Mouse (Mus musculus): ENCODE measurements around the gene Mfsd7a. TPM values are rescaled to one million over a fixed set of nuclear protein-coding genes. Genes with fewer than 3 reads are reported as not detected.

Mfsd7a gene
- polyA plus RNA-seq, 1 experiment from 2014 or later, result 0.70 TPM

GRCm38 (mm10) chr5:108460461-108460860, 11.8 kb upstream of the Mfsd7a start:
- WGBS, result 41% methylated on average over 6 of the region's 6 CpGs
- Histone ChIP-seq H3K36me3 (no peaks in the 10 kb centered on the region), H3K4me3 (replicated peaks) (peak overlapping the region; percentile 91), H3K9ac (peak overlapping the region; percentile 99), H3K27ac (no peak overlapping the region), H3K9me3 (replicated peaks) (no peaks in the 10 kb centered on the region), H3K27me3 (peaks cover 12% of the 10 kb centered on the region; the same call in 1 of the 2 replicates), H3K4me2 (peak overlapping the region; percentile 89), H3K4me1 (peaks cover 32% of the 10 kb centered on the region)
- 0 out of 2 replicates have a peak, but pooled peaks have one; percentile 0 for ATAC-seq (replicated peaks; ENCODE audit: low FRiP score)

GRCm38 (mm10) chr5:108458706-108459105, 10.0 kb upstream of the Mfsd7a start:
- 81% methylated on average over 2 of the region's 2 CpGs for WGBS
- H3K9ac ChIP-seq, result no peak overlapping the region
- no peak overlapping the region for H3K4me3 ChIP-seq (replicated peaks)
- no peaks in the 10 kb centered on the region for H3K9me3 ChIP-seq (replicated peaks)
- no peak overlapping the region for H3K4me2 ChIP-seq
- H3K27me3 ChIP-seq, result peaks cover 12% of the 10 kb centered on the region; the same call in 1 of the 2 replicates
- H3K27ac ChIP-seq, result no peak overlapping the region
- H3K4me1 ChIP-seq, result peaks cover 25% of the 10 kb centered on the region
- no peak for ATAC-seq (replicated peaks; ENCODE audit: low FRiP score)
- H3K36me3 ChIP-seq, result no peaks in the 10 kb centered on the region

- Histone ChIP-seq H3K36me3 (no peaks in the 10 kb centered on the region), H3K4me3 (replicated peaks) (no peak overlapping the region), H3K9ac (no peak overlapping the region), H3K4me1 (peaks cover 5% of the 10 kb centered on the region), H3K4me2 (no peak overlapping the region), H3K27ac (no peak overlapping the region), H3K9me3 (replicated peaks) (no peaks in the 10 kb centered on the region), H3K27me3 (peaks cover 8% of the 10 kb centered on the region; the same call in 1 of the 2 replicates)
- no peak for ATAC-seq (replicated peaks; ENCODE audit: low FRiP score)
- 39% methylated on average over 3 of the region's 3 CpGs for WGBS
These were observed 5.4 kb upstream of the Mfsd7a start for GRCm38 (mm10) chr5:108454094-108454493.

- no peak for ATAC-seq (replicated peaks; ENCODE audit: low FRiP score)
- 69% methylated on average over 1 of the region's 1 CpGs for WGBS
These were observed 3.7 kb upstream of the Mfsd7a start for GRCm38 (mm10) chr5:108452422-108452821.

GRCm38 (mm10) chr5:108451611-108452010, 2.9 kb upstream of the Mfsd7a start:
- ATAC-seq (replicated peaks; ENCODE audit: low FRiP score), result no peak
- Histone ChIP-seq H3K9ac (no peak overlapping the region), H3K4me1 (peaks cover 13% of the 10 kb centered on the region), H3K27ac (no peak overlapping the region), H3K4me3 (replicated peaks) (no peak overlapping the region), H3K9me3 (replicated peaks) (no peaks in the 10 kb centered on the region), H3K36me3 (no peaks in the 10 kb centered on the region), H3K4me2 (no peak overlapping the region), H3K27me3 (peaks cover 12% of the 10 kb centered on the region; the same call in 1 of the 2 replicates)
- WGBS, result 81% methylated on average over 1 of the region's 1 CpGs

More at GRCm38 (mm10) chr5:108452422-108452821, 3.7 kb upstream of the Mfsd7a start:
- Histone ChIP-seq H3K4me1 (peaks cover 13% of the 10 kb centered on the region), H3K4me3 (replicated peaks) (no peak overlapping the region), H3K36me3 (no peaks in the 10 kb centered on the region), H3K27ac (no peak overlapping the region), H3K9ac (no peak overlapping the region), H3K27me3 (peaks cover 7% of the 10 kb centered on the region; the same call in 1 of the 2 replicates), H3K4me2 (no peak overlapping the region), H3K9me3 (replicated peaks) (no peaks in the 10 kb centered on the region)

GRCm38 (mm10) chr5:108450837-108451540, 2.3 kb upstream of the Mfsd7a start:
- peaks cover 12% of the 10 kb centered on the region; the same call in 1 of the 2 replicates for H3K27me3 ChIP-seq
- no peaks in the 10 kb centered on the region for H3K9me3 ChIP-seq (replicated peaks)
- no peak overlapping the region for H3K4me3 ChIP-seq (replicated peaks)
- H3K36me3 ChIP-seq, result no peaks in the 10 kb centered on the region
- no peak overlapping the region for H3K4me2 ChIP-seq
- WGBS, result 82% methylated on average over 8 of the region's 8 CpGs
- H3K27ac ChIP-seq, result no peak overlapping the region
- peaks cover 13% of the 10 kb centered on the region for H3K4me1 ChIP-seq
- H3K9ac ChIP-seq, result no peak overlapping the region
- ATAC-seq (replicated peaks; ENCODE audit: low FRiP score), result no peak

- Histone ChIP-seq H3K27ac (no peak overlapping the region), H3K4me2 (peak overlapping the region; percentile 68; the same call in 1 of the 2 replicates), H3K9me3 (replicated peaks) (no peaks in the 10 kb centered on the region), H3K4me3 (replicated peaks) (peak overlapping the region; percentile 43), H3K9ac (no peak overlapping the region; the same call in 1 of the 2 replicates), H3K4me1 (peaks cover 13% of the 10 kb centered on the region), H3K36me3 (no peaks in the 10 kb centered on the region), H3K27me3 (peaks cover 15% of the 10 kb centered on the region)
- WGBS, result 87% methylated on average over 7 of the region's 7 CpGs
- no peak for ATAC-seq (replicated peaks; ENCODE audit: low FRiP score)
These were observed 834 bp downstream of the Mfsd7a start for GRCm38 (mm10) chr5:108447857-108448256.

- Histone ChIP-seq H3K27me3 (peaks cover 15% of the 10 kb centered on the region), H3K4me1 (peaks cover 13% of the 10 kb centered on the region), H3K36me3 (no peaks in the 10 kb centered on the region), H3K4me2 (no peak overlapping the region), H3K9ac (no peak overlapping the region), H3K9me3 (replicated peaks) (no peaks in the 10 kb centered on the region), H3K27ac (no peak overlapping the region), H3K4me3 (replicated peaks) (no peak overlapping the region)
- ATAC-seq (replicated peaks; ENCODE audit: low FRiP score), result no peak
- 85% methylated on average over 3 of the region's 3 CpGs for WGBS
These were observed 1.7 kb downstream of the Mfsd7a start for GRCm38 (mm10) chr5:108446973-108447372.

GRCm38 (mm10) chr5:108436101-108436500, 12.6 kb downstream of the Mfsd7a start:
- Histone ChIP-seq H3K36me3 (peaks cover 18% of the 10 kb centered on the region), H3K4me3 (replicated peaks) (no peak overlapping the region), H3K27ac (no peak overlapping the region), H3K27me3 (0 out of 2 replicates have a peak, but pooled peaks cover 2% of the 10 kb centered on the region), H3K4me2 (no peak overlapping the region), H3K9me3 (replicated peaks) (no peaks in the 10 kb centered on the region), H3K4me1 (peaks cover 18% of the 10 kb centered on the region), H3K9ac (no peak overlapping the region)
- 71% methylated on average over 2 of the region's 2 CpGs for whole genome bisulfite sequencing
- no peak for ATAC-seq (replicated peaks; ENCODE audit: low FRiP score)

GRCm38 (mm10) chr5:108433804-108434587, 14.7 kb downstream of the Mfsd7a start, which contains the start of gene Atp5k:
Atp5k (minus strand) TSS chr5:108434448.
- Histone ChIP-seq H3K27ac (peak within 1 kb of the TSS; percentile 41; the same call in 1 of the 2 replicates), H3K9ac (peak within 1 kb of the TSS; percentile 88), H3K4me2 (peak within 1 kb of the TSS; percentile 83), H3K27me3 (0 out of 2 replicates have a peak, but pooled peaks cover under 1% of the 10 kb centered on the region), H3K9me3 (replicated peaks) (no peaks in the 10 kb centered on the region), H3K36me3 (peaks cover 38% of the 10 kb centered on the region), H3K4me1 (peaks cover 18% of the 10 kb centered on the region), H3K4me3 (replicated peaks) (peak within 1 kb of the TSS; percentile 88)
- ATAC-seq (replicated peaks; ENCODE audit: low FRiP score), result peak; percentile 94
- WGBS, result under 1% methylated on average over 42 of the region's 42 CpGs

GRCm38 (mm10) chr5:108431196-108431595, 17.5 kb downstream of the Mfsd7a start:
- no peak overlapping the region for H3K4me3 ChIP-seq (replicated peaks)
- 94% methylated on average over 6 of the region's 6 CpGs for WGBS
- H3K27me3 ChIP-seq, result no peaks in the 10 kb centered on the region
- H3K27ac ChIP-seq, result no peak overlapping the region
- H3K4me2 ChIP-seq, result no peak overlapping the region
- H3K9ac ChIP-seq, result no peak overlapping the region
- H3K9me3 ChIP-seq (replicated peaks), result no peaks in the 10 kb centered on the region
- H3K4me1 ChIP-seq, result peaks cover 18% of the 10 kb centered on the region
- H3K36me3 ChIP-seq, result peaks cover 42% of the 10 kb centered on the region
- ATAC-seq (replicated peaks; ENCODE audit: low FRiP score), result no peak

- peak; percentile 73 for ATAC-seq (replicated peaks; ENCODE audit: low FRiP score)
- no peaks in the 10 kb centered on the region for H3K9me3 ChIP-seq (replicated peaks)
- no peak overlapping the region for H3K27ac ChIP-seq
- H3K27me3 ChIP-seq, result no peaks in the 10 kb centered on the region
- H3K36me3 ChIP-seq, result peaks cover 34% of the 10 kb centered on the region
- H3K4me3 ChIP-seq (replicated peaks), result no peak overlapping the region
- 50% methylated on average over 1 of the region's 1 CpGs for WGBS
- H3K4me1 ChIP-seq, result no peaks in the 10 kb centered on the region
- H3K9ac ChIP-seq, result no peak overlapping the region
- H3K4me2 ChIP-seq, result no peak overlapping the region
These were observed 21.5 kb downstream of the Mfsd7a start for GRCm38 (mm10) chr5:108427186-108427585.

Measured in kidney, embryonic 15.5 days (tissue).